Comparison of ENCODE assay signal across 11 mouse cellular contexts in genomic region chr3:120570806-120571425, GRCm38 (mm10).
DNase-seq lines count a peak whose midpoint lies in the region; ATAC-seq and TF ChIP-seq lines count a peak whose summit lies in the region.
"Had no signal": no experiment of that assay in that cellular context is flagged by ENCODE, and none has a peak within 500 bp of the region (broad histone marks: within the 10 kb centered on the region; RNA-seq: fewer than 3 reads in every experiment).

No protein-coding gene starts in this region.

- H3K9me3 ChIP-seq in embryonic facial prominence, embryonic 14.5 days (ENCODE audit: control insufficient read depth, low read length): no peaks in the 10 kb centered on the region

- ATAC-seq in embryonic facial prominence, embryonic 14.5 days (ENCODE audit: low read depth): no peak; the same call in 1 of the 2 replicates
- ATAC-seq in erythroid progenitor cell, adult 5-6 weeks (replicated peaks; ENCODE audit: low FRiP score, poor library complexity, severe bottlenecking): no peak
- ATAC-seq: intestine, embryonic 16.5 days had no signal

- H3K36me3 ChIP-seq in embryonic facial prominence, embryonic 14.5 days (ENCODE audit: control insufficient read depth, insufficient read depth, low read length): no peaks in the 10 kb centered on the region

- H3K4me2 ChIP-seq in embryonic facial prominence, embryonic 14.5 days (ENCODE audit: low read depth, low read length): no peak overlapping the region

- 17% methylated on average over 6 of the region's 6 CpGs for WGBS in embryonic facial prominence, embryonic 14.5 days

- H3K27ac ChIP-seq in embryonic facial prominence, embryonic 14.5 days (replicated peaks; ENCODE audit: low read depth, low read length): no peak overlapping the region
- peak overlapping the region; percentile 57; the same call in 1 of the 2 replicates for H3K27ac ChIP-seq in layer of hippocampus, adult 2 months

- intact Hi-C loops in left cerebral cortex, postnatal 25 days (cut with DNase I): no loop called here

- DNase-seq in brain, adult 2 months (ENCODE audit: low read depth, low spot score): peak; percentile 87
- peak; percentile 50 for DNase-seq in embryonic facial prominence, embryonic 14.5 days (ENCODE audit: low spot score)
- DNase-seq in layer of hippocampus, adult 2 months (ENCODE audit: low spot score in 2 of 2): peak; percentile 47 to 58
- peak; percentile 40 to 86 for DNase-seq in left cerebral cortex, postnatal 25 days (ENCODE audit: low spot score in 2 of 2)
- DNase-seq in kidney, postnatal 10 days: no peak
- DNase-seq in kidney, postnatal 4 days: no peak
- no peak for DNase-seq in adrenal gland, postnatal 14 days
- DNase-seq: gastrocnemius, postnatal 25 days; retina, postnatal 1 day had no signal

- TF ChIP-seq CTCF in layer of hippocampus, adult 2 months (conservative IDR thresholded peaks at IDR 0.05): no peak

- no peaks in the 10 kb centered on the region for H3K4me1 ChIP-seq in embryonic facial prominence, embryonic 14.5 days (ENCODE audit: control insufficient read depth, insufficient read depth, low read length)

- H3K27me3 ChIP-seq in embryonic facial prominence, embryonic 14.5 days (replicated peaks; ENCODE audit: control insufficient read depth, insufficient read depth, low read length): no peaks in the 10 kb centered on the region

- H3K4me3 ChIP-seq in embryonic facial prominence, embryonic 14.5 days (ENCODE audit: low read depth, low read length): no peak overlapping the region
- H3K4me3 ChIP-seq in layer of hippocampus, adult 2 months: no peak overlapping the region

- no peak overlapping the region for H3K9ac ChIP-seq in embryonic facial prominence, embryonic 14.5 days (ENCODE audit: low read depth, low read length)

Comparison
In these comparisons a context has a peak if more than half of its experiments do, and no peak if none do; other contexts are left out.
1. DNase-seq: peak in brain, adult 2 months (single experiment), embryonic facial prominence, embryonic 14.5 days (single experiment), layer of hippocampus, adult 2 months (2 of 2) and left cerebral cortex, postnatal 25 days (2 of 2); none in kidney, postnatal 10 days (single experiment), kidney, postnatal 4 days (0 of 2) and adrenal gland, postnatal 14 days (single experiment).